Comparison of ENCODE assay signal across 8 mouse cellular contexts in the genomic region with DNA sequence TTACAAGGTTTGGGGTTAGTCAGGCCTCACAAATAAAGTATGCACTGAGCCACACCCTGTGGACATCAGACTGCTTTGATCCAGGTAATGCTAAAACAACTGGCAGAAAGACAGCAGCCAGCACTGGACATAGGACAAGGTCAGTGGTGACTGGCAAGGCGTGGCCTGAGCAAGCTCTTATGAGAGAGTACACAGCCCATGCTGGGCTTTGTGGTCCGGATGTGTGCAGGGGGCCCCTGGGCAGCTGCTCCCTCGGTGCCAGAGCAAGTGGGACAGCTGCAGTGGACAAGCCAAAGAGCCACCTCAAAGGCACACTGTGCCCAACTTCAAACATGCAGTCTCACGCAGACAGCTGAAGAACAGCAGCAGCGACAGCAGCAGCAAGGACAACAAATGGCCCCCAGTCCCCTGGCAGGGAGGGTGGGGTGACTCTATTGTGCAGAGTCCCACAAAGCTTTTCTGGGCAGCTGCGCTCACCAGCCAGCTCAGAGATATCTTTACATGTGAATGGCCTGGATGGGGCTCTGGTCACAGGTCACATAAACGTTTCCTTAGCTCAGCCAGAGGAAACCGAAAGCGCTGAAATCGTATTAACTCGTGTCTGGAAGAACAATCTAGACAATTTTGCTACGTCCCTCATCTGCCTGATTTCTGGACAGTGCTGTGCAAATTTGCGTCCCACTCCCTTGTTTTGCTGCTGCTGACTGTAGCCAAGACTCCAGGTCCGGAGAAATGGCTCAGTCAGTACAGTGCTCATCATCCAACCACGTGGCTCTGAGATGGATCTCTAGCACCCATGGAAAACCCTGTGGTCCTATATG.
DNase-seq lines count a peak whose midpoint lies in the region; ATAC-seq and TF ChIP-seq lines count a peak whose summit lies in the region.

No protein-coding gene starts in this region.

- H3K9ac ChIP-seq in embryonic facial prominence, embryonic 11.5 days (replicated peaks; ENCODE audit: low read length) = no peak overlapping the region
- H3K9ac ChIP-seq in limb, embryonic 14.5 days (ENCODE audit: low read depth, low read length, severe bottlenecking) = no peak overlapping the region
- H3K9ac ChIP-seq in midbrain, embryonic 11.5 days (ENCODE audit: low read length) = no peak overlapping the region; the same call in 1 of the 2 replicates

- H3K27me3 ChIP-seq in embryonic facial prominence, embryonic 11.5 days (ENCODE audit: control insufficient read depth, insufficient read depth, low read length) = no peaks in the 10 kb centered on the region
- H3K27me3 ChIP-seq in limb, embryonic 14.5 days (ENCODE audit: control insufficient read depth, insufficient read depth, low read length) = no peaks in the 10 kb centered on the region
- H3K27me3 ChIP-seq in midbrain, embryonic 11.5 days (ENCODE audit: control insufficient read depth, insufficient read depth, low read length) = no peaks in the 10 kb centered on the region

- H3K4me2 ChIP-seq in embryonic facial prominence, embryonic 11.5 days (ENCODE audit: low read depth, low read length) = 0 out of 2 replicates have a peak overlapping the region, but pooled peaks have one; percentile 13
- H3K4me2 ChIP-seq in limb, embryonic 14.5 days (replicated peaks; ENCODE audit: low read depth, low read length, severe bottlenecking) = no peak overlapping the region
- peak overlapping the region; percentile 10 for H3K4me2 ChIP-seq in midbrain, embryonic 11.5 days

- H3K36me3 ChIP-seq in embryonic facial prominence, embryonic 11.5 days (replicated peaks; ENCODE audit: control insufficient read depth, insufficient read depth, low read depth, low read length) = no peaks in the 10 kb centered on the region
- H3K36me3 ChIP-seq in limb, embryonic 14.5 days (ENCODE audit: control insufficient read depth, insufficient read depth, low read length) = no peaks in the 10 kb centered on the region
- no peaks in the 10 kb centered on the region for H3K36me3 ChIP-seq in midbrain, embryonic 11.5 days (ENCODE audit: control insufficient read depth, insufficient read depth, low read length)

- peak; percentile 25 for DNase-seq in adrenal gland, adult 2 months
- DNase-seq in embryonic facial prominence, embryonic 11.5 days (ENCODE audit: low spot score) = peak; percentile 8
- peak; percentile 9 to 19 for DNase-seq in heart, postnatal 14 days
- DNase-seq in limb, embryonic 14.5 days (ENCODE audit: low spot score) = peak; percentile 40
- DNase-seq in midbrain, embryonic 11.5 days (ENCODE audit: low spot score, missing footprints) = peak; percentile 94
- no peak for DNase-seq in spleen, adult 12 weeks (ENCODE audit: low spot score)
- DNase-seq in left cerebral cortex, adult 9 months (ENCODE audit: low spot score in 2 of 2) = no peak
- DNase-seq in left cerebral cortex, adult 8-10 months (ENCODE audit: low spot score in 2 of 2) = no peak

- H3K27ac ChIP-seq in embryonic facial prominence, embryonic 11.5 days (replicated peaks; ENCODE audit: low read depth, low read length) = no peak overlapping the region
- H3K27ac ChIP-seq in limb, embryonic 14.5 days (replicated peaks; ENCODE audit: low read depth, low read length) = no peak overlapping the region
- peak overlapping the region; percentile 80 for H3K27ac ChIP-seq in midbrain, embryonic 11.5 days (ENCODE audit: low read depth, low read length)

- no peak for TF ChIP-seq POLR2A in limb, embryonic 14.5 days (IDR thresholded peaks at IDR 0.05; ENCODE audit: borderline replicate concordance, extremely low read depth, insufficient read depth, insufficient read length)

- intact Hi-C loops in heart, postnatal 14 days (cut with DNase I) = loop anchor here (5.0 kb wide), 1 partner anchor 82 kb away; no protein-coding TSS in a partner anchor

- H3K9me3 ChIP-seq in embryonic facial prominence, embryonic 11.5 days (replicated peaks; ENCODE audit: control insufficient read depth, low read length) = no peaks in the 10 kb centered on the region
- H3K9me3 ChIP-seq in limb, embryonic 14.5 days (ENCODE audit: control insufficient read depth, low read length) = no peaks in the 10 kb centered on the region
- H3K9me3 ChIP-seq in midbrain, embryonic 11.5 days (ENCODE audit: control insufficient read depth, low read length) = no peaks in the 10 kb centered on the region

- ATAC-seq in embryonic facial prominence, embryonic 11.5 days (replicated peaks; ENCODE audit: insufficient number of reproducible peaks, low FRiP score, low TSS enrichment, low read depth) = peak; percentile 82
- peak; percentile 81 for ATAC-seq in limb, embryonic 14.5 days (ENCODE audit: low FRiP score, low read depth)
- ATAC-seq in midbrain, embryonic 11.5 days (ENCODE audit: low FRiP score) = peak; percentile 97

- H3K4me1 ChIP-seq in embryonic facial prominence, embryonic 11.5 days (ENCODE audit: control insufficient read depth, insufficient read depth, low read length) = no peaks in the 10 kb centered on the region
- peaks cover 6% of the 10 kb centered on the region for H3K4me1 ChIP-seq in limb, embryonic 14.5 days (ENCODE audit: control insufficient read depth, insufficient read depth, low read length)
- peaks cover 22% of the 10 kb centered on the region for H3K4me1 ChIP-seq in midbrain, embryonic 11.5 days (ENCODE audit: control insufficient read depth, insufficient read depth, low read length)

- no peak overlapping the region for H3K4me3 ChIP-seq in embryonic facial prominence, embryonic 11.5 days (ENCODE audit: low read depth, low read length)
- H3K4me3 ChIP-seq in limb, embryonic 14.5 days (replicated peaks; ENCODE audit: low read length) = no peak overlapping the region
- no peak overlapping the region for H3K4me3 ChIP-seq in midbrain, embryonic 11.5 days (ENCODE audit: low read depth, low read length)

- WGBS in embryonic facial prominence, embryonic 11.5 days = 29% methylated on average over 15 of the region's 15 CpGs
- WGBS in limb, embryonic 14.5 days = 51% methylated on average over 15 of the region's 15 CpGs
- 10% methylated on average over 15 of the region's 15 CpGs for WGBS in midbrain, embryonic 11.5 days

Comparison
In these comparisons a context has a peak if more than half of its experiments do, and no peak if none do; other contexts are left out.
1. DNase-seq: peak in adrenal gland, adult 2 months (single experiment), embryonic facial prominence, embryonic 11.5 days (single experiment), heart, postnatal 14 days (2 of 2), limb, embryonic 14.5 days (single experiment) and midbrain, embryonic 11.5 days (single experiment); none in spleen, adult 12 weeks (single experiment), left cerebral cortex, adult 9 months (0 of 2) and left cerebral cortex, adult 8-10 months (0 of 2).
2. Peak in every context shown above with its lines, with median percentiles within 50 percentile points of each other: ATAC-seq.